Mouse (Mus musculus): Measurements from ENCODE around the gene Ybx3. TPM values are rescaled to one million over a fixed set of nuclear protein-coding genes. Genes with fewer than 3 reads are reported as not detected.
A peak's percentile ranks its signal among the peaks of the same experiment; 100 is the strongest.

Gene Ybx3
- polyA plus RNA-seq, 1 experiment from 2014 or later, result 24.2 TPM

DNA sequence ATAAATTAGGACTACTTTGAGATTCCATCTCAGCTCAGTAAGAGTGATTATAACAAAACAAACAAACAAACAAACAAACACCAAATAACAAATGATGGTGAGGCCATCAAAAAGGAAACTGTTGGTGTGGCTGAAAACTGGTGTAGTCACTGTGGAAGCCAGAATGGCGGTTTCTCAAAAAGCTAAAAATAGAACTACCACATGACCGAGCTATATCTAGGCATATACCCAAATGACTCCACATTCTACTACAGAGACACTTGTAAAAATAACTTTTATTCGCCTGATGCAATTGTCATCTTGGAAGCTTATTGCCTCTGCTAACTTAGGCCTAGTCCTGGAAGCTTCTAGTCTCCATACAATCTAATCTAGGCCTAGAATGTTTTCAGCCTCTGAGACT is 16.0 kb upstream of the Ybx3 start:
- Histone ChIP-seq H3K27me3 (replicated peaks) (no peaks in the 10 kb centered on the region), H3K4me1 (no peaks in the 10 kb centered on the region), H3K9me3 (no peaks in the 10 kb centered on the region), H3K36me3 (no peaks in the 10 kb centered on the region), H3K4me3 (no peak overlapping the region), H3K4me2 (replicated peaks) (no peak overlapping the region), H3K27ac (no peak overlapping the region), H3K9ac (no peak overlapping the region)
- WGBS, result 95% methylated on average over 3 of the region's 3 CpGs
- no peak for ATAC-seq (ENCODE audit: low FRiP score, low read depth)

DNA sequence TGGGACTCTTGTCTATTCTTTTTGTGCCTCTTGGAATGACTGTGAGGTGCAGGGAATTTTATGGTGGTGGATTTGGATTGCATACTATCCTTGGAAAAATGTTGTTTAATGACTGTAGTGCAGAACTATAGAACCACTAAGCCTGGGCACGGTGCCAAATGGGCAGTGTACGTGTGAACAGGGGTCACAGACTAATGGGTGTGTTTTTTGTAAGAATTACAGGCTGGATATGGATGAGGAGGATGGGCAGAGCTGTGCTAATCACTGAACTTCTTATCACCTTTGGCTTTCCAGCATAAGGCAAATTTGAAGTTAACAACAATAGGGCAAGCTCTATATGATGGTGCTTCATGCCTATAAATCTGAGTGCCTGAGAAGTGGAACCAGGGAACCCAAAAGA is 14.8 kb upstream of the Ybx3 start:
- no peaks in the 10 kb centered on the region for H3K36me3 ChIP-seq
- H3K27ac ChIP-seq, result no peak overlapping the region
- no peak for ATAC-seq (ENCODE audit: low FRiP score, low read depth)
- no peaks in the 10 kb centered on the region for H3K4me1 ChIP-seq
- whole genome bisulfite sequencing, result 73% methylated on average over 2 of the region's 2 CpGs
- H3K9ac ChIP-seq, result no peak overlapping the region
- H3K27me3 ChIP-seq (replicated peaks), result no peaks in the 10 kb centered on the region
- no peak overlapping the region for H3K4me3 ChIP-seq
- no peak overlapping the region for H3K4me2 ChIP-seq (replicated peaks)
- H3K9me3 ChIP-seq, result no peaks in the 10 kb centered on the region

DNA sequence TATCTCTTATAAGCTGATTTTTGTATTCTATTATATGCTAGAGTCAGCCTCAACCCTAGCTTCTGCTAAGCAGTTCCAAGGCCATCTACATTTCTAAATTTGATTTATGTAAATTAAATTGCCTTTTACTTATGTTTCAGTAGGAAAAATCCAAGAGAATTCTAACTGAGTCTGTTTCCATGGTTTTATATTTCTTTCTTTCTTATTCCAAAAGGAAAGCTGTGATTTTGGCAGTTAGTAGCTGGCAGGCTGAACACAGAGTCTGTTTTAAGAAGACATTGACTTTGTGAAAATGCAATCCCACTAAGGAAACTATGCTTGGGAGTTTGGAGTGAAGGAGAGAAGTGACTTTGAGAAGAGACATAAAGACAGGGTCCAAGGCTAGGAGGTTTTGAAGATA is 14.3 kb upstream of the Ybx3 start:
- H3K9me3 ChIP-seq, result no peaks in the 10 kb centered on the region
- no peak for ATAC-seq (ENCODE audit: low FRiP score, low read depth)
- no peaks in the 10 kb centered on the region for H3K4me1 ChIP-seq
- H3K4me2 ChIP-seq (replicated peaks), result no peak overlapping the region
- no peaks in the 10 kb centered on the region for H3K36me3 ChIP-seq
- no peak overlapping the region for H3K9ac ChIP-seq
- no peak overlapping the region for H3K27ac ChIP-seq
- no peaks in the 10 kb centered on the region for H3K27me3 ChIP-seq (replicated peaks)
- H3K4me3 ChIP-seq, result no peak overlapping the region

DNA sequence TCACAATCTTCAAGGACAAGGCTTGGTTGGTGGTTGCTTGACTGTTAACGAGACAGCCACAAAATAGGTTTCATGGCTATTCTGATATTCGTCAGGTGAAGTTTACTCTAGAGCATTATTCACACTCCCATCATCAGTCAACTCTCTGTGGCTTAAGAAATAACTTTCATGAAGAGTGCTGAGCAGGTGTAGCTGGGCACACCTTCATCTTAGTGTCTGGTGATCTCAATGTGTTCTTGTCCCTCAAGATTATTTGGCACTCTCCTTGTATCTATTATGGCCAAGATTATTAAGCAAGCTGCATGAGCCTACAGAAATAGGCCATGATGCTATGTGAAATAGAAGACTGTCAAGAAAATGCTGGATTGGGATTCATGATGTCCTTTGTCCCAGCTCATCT is 13.0 kb upstream of the Ybx3 start:
- no peak overlapping the region for H3K4me2 ChIP-seq (replicated peaks)
- no peak for ATAC-seq (ENCODE audit: low FRiP score, low read depth)
- H3K9ac ChIP-seq, result no peak overlapping the region
- no peaks in the 10 kb centered on the region for H3K9me3 ChIP-seq
- H3K4me3 ChIP-seq, result no peak overlapping the region
- no peaks in the 10 kb centered on the region for H3K36me3 ChIP-seq
- no peak overlapping the region for H3K27ac ChIP-seq
- 85% methylated on average over 2 of the region's 2 CpGs for WGBS
- no peaks in the 10 kb centered on the region for H3K27me3 ChIP-seq (replicated peaks)
- no peaks in the 10 kb centered on the region for H3K4me1 ChIP-seq

DNA sequence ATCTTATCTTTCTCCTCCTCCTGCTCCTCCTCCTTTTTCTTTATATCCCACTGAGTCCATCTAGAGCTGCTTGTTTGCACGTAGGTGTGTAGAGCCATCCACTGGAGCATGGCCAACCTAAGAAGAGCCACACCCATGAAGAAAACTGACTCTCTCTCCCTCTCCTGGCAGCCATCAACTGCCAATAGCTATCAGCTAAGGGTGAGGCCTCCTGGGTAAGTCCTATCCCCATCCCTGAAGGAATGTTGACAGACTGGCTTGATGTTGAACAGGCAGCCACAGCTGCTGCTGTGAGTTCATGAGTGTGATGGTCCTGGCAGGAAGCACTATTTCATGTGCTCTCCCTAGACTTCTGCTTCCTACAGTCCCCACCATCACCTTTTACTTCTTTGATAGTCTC is 8.4 kb upstream of the Ybx3 start:
- H3K27me3 ChIP-seq (replicated peaks), result no peaks in the 10 kb centered on the region
- H3K4me3 ChIP-seq, result no peak overlapping the region
- no peaks in the 10 kb centered on the region for H3K4me1 ChIP-seq
- H3K9me3 ChIP-seq, result no peaks in the 10 kb centered on the region
- no peaks in the 10 kb centered on the region for H3K36me3 ChIP-seq
- H3K9ac ChIP-seq, result no peak overlapping the region
- no peak overlapping the region for H3K4me2 ChIP-seq (replicated peaks)
- no peak for ATAC-seq (ENCODE audit: low FRiP score, low read depth)
- H3K27ac ChIP-seq, result no peak overlapping the region
- 77% methylated on average over 1 of the region's 1 CpGs for WGBS

DNA sequence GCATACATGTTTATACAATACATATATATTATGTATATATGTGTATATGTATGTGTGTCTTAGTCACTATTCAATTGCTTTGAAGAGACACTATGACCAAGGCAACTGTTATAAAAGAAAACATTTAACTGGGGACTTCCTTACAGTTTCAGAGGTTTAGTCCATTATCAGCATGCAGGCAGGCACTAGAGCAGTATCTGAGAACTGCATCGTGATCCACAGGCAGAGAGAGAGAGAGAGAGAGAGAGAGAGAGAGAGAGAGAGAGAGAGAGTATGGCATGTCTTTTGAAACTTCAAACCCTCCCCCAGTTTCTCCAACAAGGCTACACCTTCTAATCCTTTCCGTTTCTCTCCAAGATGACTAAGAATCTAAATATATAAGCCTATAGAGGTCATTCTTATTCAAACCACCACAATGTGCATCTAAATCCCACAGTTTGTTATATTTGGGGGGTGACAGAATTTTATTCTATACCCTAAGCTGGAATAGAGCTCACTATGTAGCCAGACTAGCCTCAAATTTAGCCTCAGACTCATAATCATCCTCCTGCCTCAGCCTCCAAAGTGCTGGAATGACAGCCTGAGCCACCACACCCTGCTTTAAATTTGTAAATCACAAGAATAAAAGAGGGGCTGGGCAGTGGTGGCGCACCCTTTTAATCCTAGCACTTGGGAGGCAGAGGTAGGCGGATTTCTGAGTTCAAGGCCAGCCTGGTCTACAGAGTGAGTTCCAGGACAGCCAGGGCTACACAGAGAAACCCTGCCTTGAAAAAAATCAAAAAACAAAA is 5.8 kb upstream of the Ybx3 start:
- H3K27ac ChIP-seq, result no peak overlapping the region
- H3K27me3 ChIP-seq (replicated peaks), result 0 out of 2 replicates have a peak, but pooled peaks cover 5% of the 10 kb centered on the region
- no peak overlapping the region for H3K9ac ChIP-seq
- WGBS, result 80% methylated on average over 4 of the region's 4 CpGs
- H3K9me3 ChIP-seq, result no peaks in the 10 kb centered on the region
- no peak overlapping the region for H3K4me3 ChIP-seq
- no peaks in the 10 kb centered on the region for H3K4me1 ChIP-seq
- ATAC-seq (ENCODE audit: low FRiP score, low read depth), result no peak
- H3K4me2 ChIP-seq (replicated peaks), result no peak overlapping the region
- no peaks in the 10 kb centered on the region for H3K36me3 ChIP-seq

DNA sequence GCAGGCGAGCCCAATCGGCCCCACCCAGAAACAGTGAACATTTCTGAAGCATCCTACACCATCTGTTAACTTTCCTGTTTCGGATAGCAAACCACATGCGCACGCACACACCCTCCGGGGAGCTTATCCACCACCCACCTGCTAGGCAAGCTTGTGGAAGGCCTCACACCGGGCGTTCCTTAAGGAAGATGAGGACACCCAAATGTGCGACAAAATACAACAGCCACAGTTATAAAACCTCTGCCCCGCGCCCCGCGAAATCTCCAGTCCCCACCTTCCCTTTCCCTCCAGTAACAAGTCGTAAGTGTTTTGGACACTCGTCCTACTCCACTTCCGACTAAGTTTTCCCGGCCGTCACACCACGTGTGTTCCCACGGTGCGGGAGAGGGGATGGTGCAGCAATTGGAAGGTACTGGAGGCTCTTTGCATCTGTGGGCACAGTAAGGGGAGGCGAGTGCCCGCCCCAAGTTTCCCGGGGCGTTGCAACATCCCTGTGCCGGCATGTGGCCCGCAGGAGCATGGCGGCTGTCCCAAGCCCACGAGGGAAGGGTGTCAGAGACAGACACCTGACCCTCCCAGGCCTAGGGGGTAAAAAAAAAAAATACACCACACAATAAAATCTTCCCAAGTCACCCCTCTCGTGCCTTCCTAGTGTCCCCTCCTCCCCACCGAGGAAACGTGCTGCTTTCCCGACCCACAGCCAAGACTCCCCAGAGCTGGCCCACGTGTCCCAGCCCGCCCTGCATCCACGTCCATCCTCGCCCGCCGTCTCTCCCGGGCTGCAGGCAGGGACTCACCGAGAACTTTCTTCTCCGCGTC is 846 bp downstream of the Ybx3 start:
- Histone ChIP-seq H3K4me1 (peaks cover 22% of the 10 kb centered on the region), H3K27ac (0 out of 2 replicates have a peak overlapping the region, but pooled peaks have one; percentile 46), H3K4me3 (peak overlapping the region; percentile 78), H3K27me3 (replicated peaks) (0 out of 2 replicates have a peak, but pooled peaks cover 5% of the 10 kb centered on the region), H3K9me3 (no peaks in the 10 kb centered on the region), H3K9ac (peak overlapping the region; percentile 85), H3K4me2 (replicated peaks) (peak overlapping the region; percentile 72), H3K36me3 (no peaks in the 10 kb centered on the region)
- WGBS, result under 1% methylated on average over 43 of the region's 43 CpGs
- ATAC-seq (ENCODE audit: low FRiP score, low read depth), result peak; percentile 81

DNA sequence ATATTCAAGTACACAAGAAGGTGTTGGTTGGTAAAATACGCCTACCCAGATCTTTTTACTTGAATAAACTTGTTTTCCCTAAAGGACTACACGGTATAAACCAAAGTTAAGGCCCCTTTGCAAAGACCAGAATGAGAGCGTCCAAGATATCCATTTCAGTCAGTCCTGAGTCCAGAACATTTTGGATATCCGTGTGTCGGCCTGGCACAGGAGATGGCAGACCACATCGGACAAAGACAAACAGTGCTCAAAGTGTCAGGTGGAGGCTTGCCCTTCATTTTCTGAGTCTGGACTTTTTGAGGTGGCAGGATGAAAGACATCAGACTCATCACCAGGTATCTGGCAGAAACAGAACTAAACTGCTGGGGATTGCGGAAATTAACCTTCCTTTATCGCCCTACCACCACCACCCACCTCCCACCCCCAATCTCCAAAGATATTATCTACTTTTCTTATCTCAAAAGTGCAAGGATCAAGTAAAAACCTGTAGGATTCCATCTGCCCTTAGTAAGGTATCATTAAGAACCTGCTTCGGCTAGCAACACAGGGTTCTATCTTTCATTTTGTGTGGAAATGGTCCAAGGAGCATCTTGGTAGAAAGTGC is 1.8 kb downstream of the Ybx3 start:
- H3K4me2 ChIP-seq (replicated peaks), result peak overlapping the region; percentile 72
- ATAC-seq (ENCODE audit: low FRiP score, low read depth), result no peak
- H3K9me3 ChIP-seq, result no peaks in the 10 kb centered on the region
- H3K4me1 ChIP-seq, result peaks cover 27% of the 10 kb centered on the region
- H3K27me3 ChIP-seq (replicated peaks), result 0 out of 2 replicates have a peak, but pooled peaks cover 5% of the 10 kb centered on the region
- H3K27ac ChIP-seq, result no peak overlapping the region
- H3K9ac ChIP-seq, result 0 out of 2 replicates have a peak overlapping the region, but pooled peaks have one; percentile 85
- no peaks in the 10 kb centered on the region for H3K36me3 ChIP-seq
- no peak overlapping the region; the same call in 1 of the 2 replicates for H3K4me3 ChIP-seq
- WGBS, result 51% methylated on average over 9 of the region's 9 CpGs

DNA sequence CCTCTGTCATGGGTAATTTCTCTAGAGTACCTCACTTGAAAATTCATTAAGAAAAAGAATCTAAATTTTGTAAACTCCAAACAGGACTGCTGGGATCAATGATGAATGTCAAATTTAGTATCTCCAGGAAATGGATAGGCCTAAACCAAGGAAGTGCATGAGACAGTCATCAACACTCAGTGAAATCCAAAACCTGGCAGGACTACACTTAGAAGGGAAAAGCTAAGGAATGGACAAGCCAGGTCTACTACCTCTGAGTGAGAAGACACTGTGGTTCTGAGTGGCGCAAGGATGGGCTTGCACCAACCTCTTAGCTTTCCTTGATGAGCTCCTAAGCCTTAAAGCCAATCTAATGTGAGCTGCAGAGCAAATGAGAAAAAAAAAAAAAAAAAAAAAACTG is 2.8 kb downstream of the Ybx3 start:
- peaks cover 27% of the 10 kb centered on the region for H3K4me1 ChIP-seq
- H3K9ac ChIP-seq, result no peak overlapping the region
- WGBS, result 94% methylated on average over 1 of the region's 1 CpGs
- 0 out of 2 replicates have a peak, but pooled peaks cover 5% of the 10 kb centered on the region for H3K27me3 ChIP-seq (replicated peaks)
- ATAC-seq (ENCODE audit: low FRiP score, low read depth), result no peak
- H3K4me3 ChIP-seq, result no peak overlapping the region
- H3K36me3 ChIP-seq, result no peaks in the 10 kb centered on the region
- H3K27ac ChIP-seq, result no peak overlapping the region
- H3K9me3 ChIP-seq, result no peaks in the 10 kb centered on the region
- no peak overlapping the region for H3K4me2 ChIP-seq (replicated peaks)

DNA sequence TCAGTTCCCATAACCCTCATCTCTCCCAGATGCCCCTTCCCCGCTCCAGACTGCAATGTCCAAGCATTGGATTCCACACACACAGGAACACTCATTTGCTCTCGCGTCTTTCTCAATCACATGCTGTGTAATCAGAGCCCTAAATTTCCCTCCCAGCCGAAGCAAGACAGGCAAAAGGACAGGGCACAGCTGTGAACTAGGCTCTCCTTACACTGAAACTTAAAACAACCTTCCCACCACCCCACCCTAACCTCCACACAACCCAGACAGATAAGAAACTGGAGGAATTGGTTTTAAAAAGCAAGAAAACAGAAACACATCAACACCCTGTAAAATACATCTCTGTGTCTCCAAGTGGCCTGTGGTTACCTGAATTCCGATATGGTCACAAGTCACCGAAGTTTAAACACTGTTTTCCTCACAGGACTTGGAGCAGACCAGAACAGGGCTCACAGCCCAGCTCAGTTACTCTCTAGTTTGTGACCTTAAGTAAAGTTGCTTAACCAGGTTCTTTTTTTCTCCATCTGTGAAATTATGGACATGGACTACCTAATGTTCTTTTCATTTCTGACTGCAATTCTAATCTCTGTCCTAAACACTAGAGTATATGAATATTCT is 4.5 kb downstream of the Ybx3 start:
- WGBS, result 38% methylated on average over 6 of the region's 6 CpGs
- H3K9ac ChIP-seq, result no peak overlapping the region
- no peaks in the 10 kb centered on the region for H3K27me3 ChIP-seq (replicated peaks)
- no peak overlapping the region for H3K4me2 ChIP-seq (replicated peaks)
- no peak overlapping the region for H3K27ac ChIP-seq
- H3K4me1 ChIP-seq, result peaks cover 27% of the 10 kb centered on the region
- H3K9me3 ChIP-seq, result no peaks in the 10 kb centered on the region
- peaks cover 12% of the 10 kb centered on the region; the same call in 1 of the 2 replicates for H3K36me3 ChIP-seq
- no peak overlapping the region for H3K4me3 ChIP-seq
- ATAC-seq (ENCODE audit: low FRiP score, low read depth), result no peak

DNA sequence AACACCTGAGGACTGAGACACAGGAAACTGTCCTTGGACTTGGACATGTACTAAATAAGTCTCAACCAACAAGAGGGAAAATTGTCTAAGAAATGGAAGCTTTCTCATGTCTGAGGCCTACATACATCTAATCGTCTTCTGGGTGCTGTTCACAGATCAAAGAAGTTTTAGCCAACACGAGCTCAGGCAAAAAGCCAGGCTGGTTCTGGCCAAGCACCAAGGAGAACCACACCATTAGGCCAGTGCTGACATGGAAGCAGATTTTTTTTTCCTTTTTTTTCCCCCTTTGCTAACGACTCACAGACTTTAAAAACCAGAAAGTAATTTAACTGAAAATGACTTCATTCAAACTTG is 5.3 kb downstream of the Ybx3 start:
- 73% methylated on average over 3 of the region's 3 CpGs for WGBS

More for the DNA sequence above, 5.3 kb downstream of the Ybx3 start:
- Histone ChIP-seq H3K4me2 (replicated peaks) (no peak overlapping the region), H3K27ac (no peak overlapping the region), H3K9me3 (no peaks in the 10 kb centered on the region), H3K4me3 (no peak overlapping the region), H3K27me3 (replicated peaks) (no peaks in the 10 kb centered on the region), H3K9ac (no peak overlapping the region), H3K4me1 (peaks cover 27% of the 10 kb centered on the region), H3K36me3 (peaks cover 17% of the 10 kb centered on the region)
- no peak for ATAC-seq (ENCODE audit: low FRiP score, low read depth)

Data from neural tube, embryonic 12.5 days (tissue).